Mouse (Mus musculus) lung, postnatal 0 days (tissue): ENCODE data around the gene Cdon. TPM values are rescaled to one million over a fixed set of nuclear protein-coding genes. Genes with fewer than 3 reads are reported as not detected.

Experiments
- ATAC-seq: fragments of 200-750 bp; cut with Nextera tagmentation; 2 replicates; pipeline ENCODE4 v1.8.0; 2017; ENCODE audit warnings: moderate library complexity
- DNase-seq: peaks from one replicate; pipeline ENCODE4 v3.0.0-alpha.2; 2016; ENCODE audit warnings: low spot score
- H3K27ac ChIP-seq: fragments of 300-500 bp; sonication (generic); 2 replicates; pipeline ENCODE4 v1.5.1; 2014; ENCODE audit warnings: antibody characterized with exemption, mild to moderate bottlenecking, low read length, mixed read lengths
- H3K27me3 ChIP-seq: fragments of 300-500 bp; sonication (generic); replicated peaks from 2 replicates; pipeline ENCODE4 v1.6.1; 2014; ENCODE audit warnings: low read length, mixed read lengths; ENCODE audit not compliant: insufficient read depth
- H3K36me3 ChIP-seq: fragments of 300-500 bp; sonication (generic); 2 replicates; pipeline ENCODE4 v1.6.1; 2014; ENCODE audit warnings: low read length, mixed read lengths; ENCODE audit not compliant: insufficient read depth
- H3K4me1 ChIP-seq: fragments of 300-500 bp; sonication (generic); 2 replicates; pipeline ENCODE4 v1.6.1; 2014; ENCODE audit warnings: antibody characterized with exemption, low read depth, low read length, mixed read lengths; ENCODE audit not compliant: insufficient read depth
- H3K4me2 ChIP-seq: fragments of 300-500 bp; sonication (generic); replicated peaks from 2 replicates; pipeline ENCODE4 v1.6.1; 2014; ENCODE audit warnings: low read depth, mild to moderate bottlenecking, low read length, moderate library complexity, mixed read lengths
- H3K4me3 ChIP-seq: fragments of 300-500 bp; sonication (generic); 2 replicates; pipeline ENCODE4 v1.5.1; 2014; ENCODE audit warnings: low read depth, low read length
- H3K9ac ChIP-seq: fragments of 300-500 bp; sonication (generic); replicated peaks from 2 replicates; pipeline ENCODE4 v1.6.1; 2014; ENCODE audit warnings: low read depth, mild to moderate bottlenecking
- H3K9me3 ChIP-seq: fragments of 300-500 bp; sonication (generic); 2 replicates; pipeline ENCODE4 v1.6.1; 2016; ENCODE audit warnings: low read length, mixed read lengths
- CTCF ChIP-seq: IDR thresholded peaks from 2 replicates; pipeline ENCODE4 v1.5.1; 2016; ENCODE audit warnings: antibody characterized with exemption, mild to moderate bottlenecking
- EP300 ChIP-seq: IDR thresholded peaks from 2 replicates; pipeline ENCODE4 v1.6.1; 2016; ENCODE audit warnings: antibody characterized with exemption, mild to moderate bottlenecking, control low read depth
- WGBS: fragments of 180-500 bp; shearing (Covaris S2); extraction: QIAGEN DNeasy Blood & Tissue Kit; methylation state at CpG from one replicate; pipeline ENCODE4 v1.1.7; 2014; 5-methylcytosine and 5-hydroxymethylcytosine counted together
- polyA plus RNA-seq: library from polyadenylated mRNA; unstranded; fragments of >200 nt; fragmentation: Nextera tagmentation; extraction: Ambion mirVana; gene quantifications from 2 replicates; pipeline ENCODE4 v1.2.1, GENCODE M21; 2015

The Cdon gene
- polyA plus RNA-seq, 1 experiment from 2014 or later: 1.2 TPM

GRCm38 (mm10) chr9:35443618-35444511, 22.9 kb downstream of the Cdon start:
- Histone ChIP-seq H3K9me3 (no peaks in the 10 kb centered on the region), H3K9ac (no peak overlapping the region), H3K27ac (no peak overlapping the region), H3K36me3 (no peaks in the 10 kb centered on the region), H3K4me1 (no peaks in the 10 kb centered on the region), H3K27me3 (no peaks in the 10 kb centered on the region), H3K4me2 (no peak overlapping the region), H3K4me3 (no peak overlapping the region)
- ATAC-seq (no peak), DNase-seq (no peak)
- WGBS: 60% methylated on average over 13 of the region's 13 CpGs
- TF ChIP-seq CTCF (no peak), EP300 (no peak)

GRCm38 (mm10) chr9:35444512-35444886, 23.6 kb downstream of the Cdon start:
- H3K9me3 ChIP-seq: no peaks in the 10 kb centered on the region
- H3K27me3 ChIP-seq: no peaks in the 10 kb centered on the region
- H3K4me2 ChIP-seq: no peak overlapping the region
- no peaks in the 10 kb centered on the region for H3K4me1 ChIP-seq
- DNase-seq: no peak
- WGBS: 35% methylated on average over 8 of the region's 8 CpGs
- H3K36me3 ChIP-seq: no peaks in the 10 kb centered on the region
- H3K4me3 ChIP-seq: no peak overlapping the region
- no peak for ATAC-seq
- TF ChIP-seq EP300: no peak
- TF ChIP-seq CTCF: no peak
- no peak overlapping the region for H3K27ac ChIP-seq
- H3K9ac ChIP-seq: no peak overlapping the region

GRCm38 (mm10) chr9:35446916-35447315, 26.0 kb downstream of the Cdon start:
- DNase-seq: no peak
- ATAC-seq: no peak
- no peak overlapping the region for H3K9ac ChIP-seq
- no peak overlapping the region for H3K4me2 ChIP-seq
- H3K27ac ChIP-seq: no peak overlapping the region
- TF ChIP-seq EP300 (no peak), CTCF (no peak)
- no peaks in the 10 kb centered on the region for H3K9me3 ChIP-seq
- H3K4me1 ChIP-seq: no peaks in the 10 kb centered on the region
- H3K36me3 ChIP-seq: no peaks in the 10 kb centered on the region
- WGBS: 45% methylated on average over 4 of the region's 4 CpGs
- H3K4me3 ChIP-seq: no peak overlapping the region
- H3K27me3 ChIP-seq: no peaks in the 10 kb centered on the region

- no peak for ATAC-seq
- H3K4me2 ChIP-seq: no peak overlapping the region
- H3K9me3 ChIP-seq: no peaks in the 10 kb centered on the region
- TF ChIP-seq CTCF: no peak
- no peak for TF ChIP-seq EP300
- H3K27me3 ChIP-seq: no peaks in the 10 kb centered on the region
- H3K4me1 ChIP-seq: no peaks in the 10 kb centered on the region
- DNase-seq: no peak
- H3K27ac ChIP-seq: no peak overlapping the region
- no peak overlapping the region for H3K4me3 ChIP-seq
- H3K9ac ChIP-seq: no peak overlapping the region
- H3K36me3 ChIP-seq: no peaks in the 10 kb centered on the region
- WGBS: 29% methylated on average over 6 of the region's 6 CpGs
These were observed 32.4 kb downstream of the Cdon start for GRCm38 (mm10) chr9:35453311-35453710.

- no peak for ATAC-seq
- TF ChIP-seq CTCF (no peak), EP300 (no peak)
- Histone ChIP-seq H3K4me2 (no peak overlapping the region), H3K36me3 (no peaks in the 10 kb centered on the region), H3K9me3 (no peaks in the 10 kb centered on the region), H3K9ac (no peak overlapping the region), H3K4me1 (no peaks in the 10 kb centered on the region), H3K27me3 (no peaks in the 10 kb centered on the region), H3K27ac (no peak overlapping the region), H3K4me3 (no peak overlapping the region)
- no peak for DNase-seq
- WGBS: 41% methylated on average over 8 of the region's 8 CpGs
These were observed 38.7 kb downstream of the Cdon start for GRCm38 (mm10) chr9:35459594-35459993.

GRCm38 (mm10) chr9:35467264-35467817, 46.4 kb downstream of the Cdon start:
- Histone ChIP-seq H3K36me3 (no peaks in the 10 kb centered on the region), H3K4me2 (no peak overlapping the region), H3K4me3 (no peak overlapping the region), H3K9me3 (no peaks in the 10 kb centered on the region), H3K27me3 (no peaks in the 10 kb centered on the region), H3K4me1 (no peaks in the 10 kb centered on the region), H3K9ac (no peak overlapping the region), H3K27ac (no peak overlapping the region)
- WGBS: 39% methylated on average over 8 of the region's 8 CpGs
- DNase-seq (peak; percentile 77), ATAC-seq (peak; percentile 84)
- TF ChIP-seq CTCF (peak; percentile 19; the same call in 1 of the 2 replicates), EP300 (no peak)
